Mouse (Mus musculus): ENCODE data around the gene Bicral.

GRCm38 (mm10) chr17:46895426-46895825 lies 37.1 kb upstream of the Bicral start:
- no peak for TF ChIP-seq POLR2A (IDR thresholded peaks at IDR 0.05; ENCODE audit: insufficient read length, low read depth)
- TF ChIP-seq TCF3 (IDR thresholded peaks at IDR 0.05; ENCODE audit: insufficient read length, low read depth), result no peak
- TF ChIP-seq CEBPB (IDR thresholded peaks at IDR 0.05; ENCODE audit: insufficient read depth, poor library complexity, severe bottlenecking), result no peak
- TF ChIP-seq USF1 (IDR thresholded peaks at IDR 0.05; ENCODE audit: low read depth), result no peak

Measured in myocyte (in vitro differentiated cells).